Mouse (Mus musculus): Measurements from ENCODE around the gene Dap. TPM values are rescaled to one million over a fixed set of nuclear protein-coding genes. Genes with fewer than 3 reads are reported as not detected.

Gene Dap
- total and polyA plus RNA-seq, 3 experiments = 0.05 to 0.11 TPM; not detected in 1

- Histone ChIP-seq H3K36me3 (replicated peaks) (no peaks in the 10 kb centered on the region), H3K27me3 (ENCODE audit: insufficient read depth, low read length) (no peaks in the 10 kb centered on the region), H3K9me3 (replicated peaks) (peaks cover 8% of the 10 kb centered on the region), H3K4me1 (ENCODE audit: insufficient read depth, low read depth, low read length) (no peaks in the 10 kb centered on the region), H3K4me3 (ENCODE audit: low read depth, low read length) (no peak overlapping the region)
- DNase-seq (ENCODE audit: low spot score) (no peak), ATAC-seq (ENCODE audit: extremely low read depth, insufficient number of reproducible peaks, low FRiP score, poor library complexity, severe bottlenecking) (no peak)
- TF ChIP-seq TAL1 (conservative IDR thresholded peaks at IDR 0.05; ENCODE audit: low read depth, low read length) (no peak), GATA1 (IDR thresholded peaks at IDR 0.05; ENCODE audit: borderline replicate concordance, low read length) (no peak), CTCF (IDR thresholded peaks at IDR 0.05; ENCODE audit: low read depth, low read length) (no peak), GATA2 (IDR thresholded peaks at IDR 0.05; ENCODE audit: borderline replicate concordance, low read depth, low read length) (no peak), POLR2AphosphoS5 (IDR thresholded peaks at IDR 0.05; ENCODE audit: insufficient replicate concordance, low read depth, low read length) (no peak)
These were observed 41.3 kb downstream of the Dap start for GRCm38 (mm10) chr15:31265404-31265803.

- ATAC-seq (ENCODE audit: extremely low read depth, insufficient number of reproducible peaks, low FRiP score, poor library complexity, severe bottlenecking) (no peak), DNase-seq (ENCODE audit: low spot score) (no peak)
- peaks cover 6% of the 10 kb centered on the region for H3K9me3 ChIP-seq (replicated peaks)
- TF ChIP-seq GATA1 (IDR thresholded peaks at IDR 0.05; ENCODE audit: borderline replicate concordance, low read length) (no peak), TAL1 (conservative IDR thresholded peaks at IDR 0.05; ENCODE audit: low read depth, low read length) (no peak), CTCF (IDR thresholded peaks at IDR 0.05; ENCODE audit: low read depth, low read length) (no peak), POLR2AphosphoS5 (IDR thresholded peaks at IDR 0.05; ENCODE audit: insufficient replicate concordance, low read depth, low read length) (no peak), GATA2 (IDR thresholded peaks at IDR 0.05; ENCODE audit: borderline replicate concordance, low read depth, low read length) (no peak)
- no peaks in the 10 kb centered on the region for H3K36me3 ChIP-seq (replicated peaks)
- no peak overlapping the region for H3K4me3 ChIP-seq (ENCODE audit: low read depth, low read length)
- no peaks in the 10 kb centered on the region for H3K27me3 ChIP-seq (ENCODE audit: insufficient read depth, low read length)
- H3K4me1 ChIP-seq (ENCODE audit: insufficient read depth, low read depth, low read length) = no peaks in the 10 kb centered on the region
These were observed 41.7 kb downstream of the Dap start for GRCm38 (mm10) chr15:31265845-31266244.

- Histone ChIP-seq H3K4me3 (ENCODE audit: low read depth, low read length) (no peak overlapping the region), H3K4me1 (ENCODE audit: insufficient read depth, low read depth, low read length) (no peaks in the 10 kb centered on the region), H3K27me3 (ENCODE audit: insufficient read depth, low read length) (no peaks in the 10 kb centered on the region), H3K36me3 (replicated peaks) (no peaks in the 10 kb centered on the region), H3K9me3 (replicated peaks) (peaks cover 6% of the 10 kb centered on the region)
- TF ChIP-seq GATA2 (IDR thresholded peaks at IDR 0.05; ENCODE audit: borderline replicate concordance, low read depth, low read length) (no peak), CTCF (IDR thresholded peaks at IDR 0.05; ENCODE audit: low read depth, low read length) (no peak), POLR2AphosphoS5 (IDR thresholded peaks at IDR 0.05; ENCODE audit: insufficient replicate concordance, low read depth, low read length) (no peak), GATA1 (IDR thresholded peaks at IDR 0.05; ENCODE audit: borderline replicate concordance, low read length) (no peak), TAL1 (conservative IDR thresholded peaks at IDR 0.05; ENCODE audit: low read depth, low read length) (no peak)
- ATAC-seq (ENCODE audit: extremely low read depth, insufficient number of reproducible peaks, low FRiP score, poor library complexity, severe bottlenecking) = no peak
- DNase-seq (ENCODE audit: low spot score) = no peak
These were observed 44.0 kb downstream of the Dap start for GRCm38 (mm10) chr15:31268148-31268547.

- H3K4me1 ChIP-seq (ENCODE audit: insufficient read depth, low read depth, low read length) = no peaks in the 10 kb centered on the region
These were observed 45.4 kb downstream of the Dap start for GRCm38 (mm10) chr15:31269558-31269957.

GRCm38 (mm10) chr15:31272695-31273094, 48.6 kb downstream of the Dap start:
- no peaks in the 10 kb centered on the region for H3K4me1 ChIP-seq (ENCODE audit: insufficient read depth, low read depth, low read length)
- DNase-seq (ENCODE audit: low spot score) (no peak), ATAC-seq (ENCODE audit: extremely low read depth, insufficient number of reproducible peaks, low FRiP score, poor library complexity, severe bottlenecking) (no peak)
- H3K36me3 ChIP-seq (replicated peaks) = no peaks in the 10 kb centered on the region
- H3K9me3 ChIP-seq (replicated peaks) = no peaks in the 10 kb centered on the region
- no peaks in the 10 kb centered on the region for H3K27me3 ChIP-seq (ENCODE audit: insufficient read depth, low read length)
- TF ChIP-seq TAL1 (conservative IDR thresholded peaks at IDR 0.05; ENCODE audit: low read depth, low read length) (no peak), CTCF (IDR thresholded peaks at IDR 0.05; ENCODE audit: low read depth, low read length) (no peak), GATA1 (IDR thresholded peaks at IDR 0.05; ENCODE audit: borderline replicate concordance, low read length) (no peak), GATA2 (IDR thresholded peaks at IDR 0.05; ENCODE audit: borderline replicate concordance, low read depth, low read length) (no peak), POLR2AphosphoS5 (IDR thresholded peaks at IDR 0.05; ENCODE audit: insufficient replicate concordance, low read depth, low read length) (no peak)
- H3K4me3 ChIP-seq (ENCODE audit: low read depth, low read length) = no peak overlapping the region

More at GRCm38 (mm10) chr15:31269558-31269957, 45.4 kb downstream of the Dap start:
- no peak for DNase-seq (ENCODE audit: low spot score)
- H3K4me3 ChIP-seq (ENCODE audit: low read depth, low read length) = no peak overlapping the region
- peaks cover 6% of the 10 kb centered on the region for H3K9me3 ChIP-seq (replicated peaks)
- H3K36me3 ChIP-seq (replicated peaks) = no peaks in the 10 kb centered on the region
- H3K27me3 ChIP-seq (ENCODE audit: insufficient read depth, low read length) = no peaks in the 10 kb centered on the region
- ATAC-seq (ENCODE audit: extremely low read depth, insufficient number of reproducible peaks, low FRiP score, poor library complexity, severe bottlenecking) = no peak
- TF ChIP-seq TAL1 (conservative IDR thresholded peaks at IDR 0.05; ENCODE audit: low read depth, low read length) (no peak), POLR2AphosphoS5 (IDR thresholded peaks at IDR 0.05; ENCODE audit: insufficient replicate concordance, low read depth, low read length) (no peak), CTCF (IDR thresholded peaks at IDR 0.05; ENCODE audit: low read depth, low read length) (no peak), GATA1 (IDR thresholded peaks at IDR 0.05; ENCODE audit: borderline replicate concordance, low read length) (no peak), GATA2 (IDR thresholded peaks at IDR 0.05; ENCODE audit: borderline replicate concordance, low read depth, low read length) (no peak)

- Histone ChIP-seq H3K4me1 (ENCODE audit: insufficient read depth, low read depth, low read length) (no peaks in the 10 kb centered on the region), H3K36me3 (replicated peaks) (no peaks in the 10 kb centered on the region), H3K4me3 (ENCODE audit: low read depth, low read length) (no peak overlapping the region), H3K27me3 (ENCODE audit: insufficient read depth, low read length) (no peaks in the 10 kb centered on the region), H3K9me3 (replicated peaks) (no peaks in the 10 kb centered on the region)
- DNase-seq (ENCODE audit: low spot score) (no peak), ATAC-seq (ENCODE audit: extremely low read depth, insufficient number of reproducible peaks, low FRiP score, poor library complexity, severe bottlenecking) (no peak)
- TF ChIP-seq GATA1 (IDR thresholded peaks at IDR 0.05; ENCODE audit: borderline replicate concordance, low read length) (no peak), GATA2 (IDR thresholded peaks at IDR 0.05; ENCODE audit: borderline replicate concordance, low read depth, low read length) (no peak), POLR2AphosphoS5 (IDR thresholded peaks at IDR 0.05; ENCODE audit: insufficient replicate concordance, low read depth, low read length) (no peak), TAL1 (conservative IDR thresholded peaks at IDR 0.05; ENCODE audit: low read depth, low read length) (no peak), CTCF (IDR thresholded peaks at IDR 0.05; ENCODE audit: low read depth, low read length) (no peak)
These were observed 49.4 kb downstream of the Dap start for GRCm38 (mm10) chr15:31273509-31273908.
